Mouse (Mus musculus): ENCODE measurements at regions not wholly inside any gene's neighbourhood (a gene's known extent, or its start where the extent isn't known, plus 50 kb on each side); places are given as distances from the start of the nearest gene placed in this dataset.

DNA sequence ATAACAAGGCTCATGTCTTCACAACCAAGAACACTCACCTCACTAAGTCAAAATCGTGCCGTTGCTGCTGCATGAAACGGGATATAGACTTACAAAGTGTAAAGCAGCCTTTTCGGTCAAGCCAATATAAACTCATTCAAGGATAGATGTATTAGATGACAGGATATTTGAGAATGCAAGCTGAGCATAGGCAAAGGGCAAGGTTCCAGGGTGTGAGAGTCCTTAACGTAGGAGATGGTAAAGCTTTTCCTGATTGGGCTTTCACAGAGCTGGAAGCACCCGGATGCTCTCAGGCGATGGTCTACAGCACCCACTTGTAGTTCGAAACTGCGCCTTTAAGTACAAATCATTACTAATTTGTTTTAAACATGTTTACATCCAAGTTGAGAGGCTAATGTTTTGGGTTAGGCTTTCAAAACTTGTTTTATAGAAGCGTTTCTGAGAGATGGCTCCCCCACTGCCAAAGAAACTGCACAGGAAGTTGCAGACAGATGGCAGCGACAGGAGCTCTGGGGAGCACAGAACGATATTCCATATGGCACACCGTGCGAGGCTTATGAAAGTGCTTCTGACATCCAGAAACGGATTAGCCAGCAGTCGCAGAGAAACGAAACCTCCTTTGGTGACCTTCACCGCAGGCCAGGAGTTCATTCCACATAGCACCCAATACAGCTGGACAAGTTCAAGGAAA lies 54.1 kb upstream of the Rell1 start:
- Histone ChIP-seq H3K9ac (ENCODE audit: control insufficient read depth, low read depth, low read length, poor library complexity, severe bottlenecking) (no peak overlapping the region), H3K36me3 (ENCODE audit: control insufficient read depth in 1 of 2, insufficient read depth in 2 of 2, low read length in 2 of 2) (no peaks in the 10 kb centered on the region), H3K4me1 (ENCODE audit: control insufficient read depth in 1 of 2, insufficient read depth in 2 of 2, low read length in 2 of 2) (no peaks in the 10 kb centered on the region), H3K4me3 (ENCODE audit: control insufficient read depth in 1 of 2, insufficient read depth in 1 of 2, low read depth in 2 of 2, low read length in 2 of 2) (no peak overlapping the region), H3K79me2 (ENCODE audit: control insufficient read depth, insufficient read depth, low read length, poor library complexity) (no peaks in the 10 kb centered on the region), H3K27me3 (ENCODE audit: control insufficient read depth in 1 of 2, insufficient read depth in 2 of 2, low read length in 2 of 2) (no peaks in the 10 kb centered on the region), H3K27ac (ENCODE audit: control insufficient read depth, low read depth, low read length) (no peak overlapping the region), H3K9me3 (replicated peaks; ENCODE audit: insufficient read depth, low read length) (no peaks in the 10 kb centered on the region)
- no peak for DNase-seq (ENCODE audit: low read depth, low spot score)
- TF ChIP-seq MEF2A (IDR thresholded peaks at IDR 0.05; ENCODE audit: extremely low read depth, insufficient replicate concordance, low read depth, low read length, poor library complexity, severe bottlenecking) (no peak), TAL1 (IDR thresholded peaks at IDR 0.05; ENCODE audit: low read length) (no peak), POLR2AphosphoS5 (IDR thresholded peaks at IDR 0.05; ENCODE audit: borderline replicate concordance, low read depth, low read length) (no peak), RCOR1 (IDR thresholded peaks at IDR 0.05; ENCODE audit: low read depth, low read length) (no peak), EP300 (IDR thresholded peaks at IDR 0.05; ENCODE audit: low read depth in 1 of 2, low read length in 2 of 2) (no peak), MAFK (IDR thresholded peaks at IDR 0.05; ENCODE audit: borderline replicate concordance, low read depth, low read length) (no peak), BHLHE40 (IDR thresholded peaks at IDR 0.05; ENCODE audit: borderline replicate concordance, low read depth, low read length) (no peak), RAD21 (IDR thresholded peaks at IDR 0.05; ENCODE audit: low read depth, low read length) (no peak), POLR2AphosphoS2 (IDR thresholded peaks at IDR 0.05; ENCODE audit: low read length) (no peak), NELFE (IDR thresholded peaks at IDR 0.05; ENCODE audit: low read depth, low read length) (no peak), SMC3 (IDR thresholded peaks at IDR 0.05; ENCODE audit: low read depth, low read length) (no peak), USF2 (IDR thresholded peaks at IDR 0.05; ENCODE audit: borderline replicate concordance in 1 of 2, insufficient read depth in 1 of 2, low read depth in 1 of 2, low read length in 2 of 2) (no peak)

GRCm38 (mm10) chr5:64023324-64023650 lies 54.6 kb upstream of the Rell1 start:
- Histone ChIP-seq H3K4me3 (ENCODE audit: control insufficient read depth in 1 of 2, insufficient read depth in 1 of 2, low read depth in 2 of 2, low read length in 2 of 2) (no peak overlapping the region), H3K27me3 (ENCODE audit: control insufficient read depth in 1 of 2, insufficient read depth in 2 of 2, low read length in 2 of 2) (no peaks in the 10 kb centered on the region), H3K4me1 (ENCODE audit: control insufficient read depth in 1 of 2, insufficient read depth in 2 of 2, low read length in 2 of 2) (no peaks in the 10 kb centered on the region), H3K79me2 (ENCODE audit: control insufficient read depth, insufficient read depth, low read length, poor library complexity) (no peaks in the 10 kb centered on the region), H3K36me3 (ENCODE audit: control insufficient read depth in 1 of 2, insufficient read depth in 2 of 2, low read length in 2 of 2) (no peaks in the 10 kb centered on the region), H3K27ac (ENCODE audit: control insufficient read depth, low read depth, low read length) (no peak overlapping the region), H3K9ac (ENCODE audit: control insufficient read depth, low read depth, low read length, poor library complexity, severe bottlenecking) (no peak overlapping the region), H3K9me3 (replicated peaks; ENCODE audit: insufficient read depth, low read length) (no peaks in the 10 kb centered on the region)
- DNase-seq (ENCODE audit: low read depth, low spot score): no peak
- TF ChIP-seq ZMIZ1 (IDR thresholded peaks at IDR 0.05; ENCODE audit: low read depth, low read length): no peak
- TF ChIP-seq MXI1 (IDR thresholded peaks at IDR 0.05; ENCODE audit: low read depth, low read length): no peak
- TF ChIP-seq CHD2 (IDR thresholded peaks at IDR 0.05; ENCODE audit: low read length): no peak
- no peak for TF ChIP-seq MAFK (IDR thresholded peaks at IDR 0.05; ENCODE audit: borderline replicate concordance, low read depth, low read length)
- TF ChIP-seq USF2 (IDR thresholded peaks at IDR 0.05; ENCODE audit: borderline replicate concordance in 1 of 2, insufficient read depth in 1 of 2, low read depth in 1 of 2, low read length in 2 of 2): no peak
- TF ChIP-seq MAZ (IDR thresholded peaks at IDR 0.05; ENCODE audit: low read depth, low read length): no peak
- TF ChIP-seq MAX (IDR thresholded peaks at IDR 0.05; ENCODE audit: low read length): no peak
- no peak for TF ChIP-seq KAT2A (conservative IDR thresholded peaks at IDR 0.05; ENCODE audit: low read depth, low read length)
- TF ChIP-seq ETS1 (IDR thresholded peaks at IDR 0.05; ENCODE audit: low read depth, low read length): no peak
- TF ChIP-seq RAD21 (IDR thresholded peaks at IDR 0.05; ENCODE audit: low read depth, low read length): no peak
- TF ChIP-seq SIN3A (IDR thresholded peaks at IDR 0.05; ENCODE audit: low read length): no peak
- no peak for TF ChIP-seq GATA1 (IDR thresholded peaks at IDR 0.05; ENCODE audit: low read depth, low read length)
- no peak for TF ChIP-seq RCOR1 (IDR thresholded peaks at IDR 0.05; ENCODE audit: low read depth, low read length)
- TF ChIP-seq HCFC1 (IDR thresholded peaks at IDR 0.05; ENCODE audit: low read depth, low read length): no peak
- TF ChIP-seq POLR2AphosphoS2 (IDR thresholded peaks at IDR 0.05; ENCODE audit: low read length): no peak
- TF ChIP-seq USF1 (IDR thresholded peaks at IDR 0.05; ENCODE audit: low read depth, low read length): no peak
- no peak for TF ChIP-seq JUND (IDR thresholded peaks at IDR 0.05; ENCODE audit: low read depth, low read length)
- no peak for TF ChIP-seq GABPA (IDR thresholded peaks at IDR 0.05; ENCODE audit: low read depth, low read length)
